Mouse (Mus musculus): ENCODE results near the gene Cuedc1.
A peak's percentile ranks its signal among the peaks of the same experiment; 100 is the strongest.
"Not testable (repeated sequence)": the region's sequence is repeated elsewhere in the genome, so short reads cannot be mapped to it uniquely, and the experiment has no call there.

Cuedc1 gene

GRCm38 (mm10) chr11:88204593-88205368, 106.9 kb downstream of the Cuedc1 start:
- no peak for DNase-seq (ENCODE audit: low spot score in 2 of 2)

GRCm38 (mm10) chr11:88206576-88206975, 108.7 kb downstream of the Cuedc1 start:
- not testable (repeated sequence) for DNase-seq (ENCODE audit: low spot score in 2 of 2)

- DNase-seq (ENCODE audit: low spot score in 2 of 2) = no peak
Observed at GRCm38 (mm10) chr11:88207697-88208096, 109.8 kb downstream of the Cuedc1 start.

GRCm38 (mm10) chr11:88211824-88212582, 114.1 kb downstream of the Cuedc1 start:
- DNase-seq (ENCODE audit: low spot score in 2 of 2) = no peak

- no peak for DNase-seq (ENCODE audit: low spot score in 2 of 2)
Observed at GRCm38 (mm10) chr11:88213757-88214156, 115.9 kb downstream of the Cuedc1 start.

- DNase-seq (ENCODE audit: low spot score in 2 of 2) = no peak
Observed at GRCm38 (mm10) chr11:88214881-88215831, 117.3 kb downstream of the Cuedc1 start.

- DNase-seq (ENCODE audit: low spot score in 2 of 2) = peak in 1 of 2 experiments; percentile 41
Observed at GRCm38 (mm10) chr11:88216231-88216685, 118.4 kb downstream of the Cuedc1 start.

GRCm38 (mm10) chr11:88218155-88218554, 120.3 kb downstream of the Cuedc1 start:
- DNase-seq (ENCODE audit: low spot score in 2 of 2) = no peak

GRCm38 (mm10) chr11:88218586-88218985, 120.7 kb downstream of the Cuedc1 start:
- no peak for DNase-seq (ENCODE audit: low spot score in 2 of 2)

GRCm38 (mm10) chr11:88221929-88222475, 124.1 kb downstream of the Cuedc1 start:
- DNase-seq (ENCODE audit: low spot score in 2 of 2) = no peak

GRCm38 (mm10) chr11:88227001-88227957, 129.4 kb downstream of the Cuedc1 start:
- no peak for DNase-seq (ENCODE audit: low spot score in 2 of 2)

- no peak for DNase-seq (ENCODE audit: low spot score in 2 of 2)
Observed at GRCm38 (mm10) chr11:88231213-88231790, 133.4 kb downstream of the Cuedc1 start.

GRCm38 (mm10) chr11:88233528-88234427, 135.9 kb downstream of the Cuedc1 start:
- peak in 1 of 2 experiments; percentile 18 for DNase-seq (ENCODE audit: low spot score in 2 of 2)

- no peak for DNase-seq (ENCODE audit: low spot score in 2 of 2)
Observed at GRCm38 (mm10) chr11:88234789-88235188, 136.9 kb downstream of the Cuedc1 start.

- DNase-seq (ENCODE audit: low spot score in 2 of 2) = peak in 1 of 2 experiments; percentile 13
Observed at GRCm38 (mm10) chr11:88235221-88236203, 137.7 kb downstream of the Cuedc1 start.

GRCm38 (mm10) chr11:88240275-88240674, 142.4 kb downstream of the Cuedc1 start:
- DNase-seq (ENCODE audit: low spot score in 2 of 2) = no peak

GRCm38 (mm10) chr11:88240736-88241353, 143.0 kb downstream of the Cuedc1 start:
- no peak for DNase-seq (ENCODE audit: low spot score in 2 of 2)
